Mouse (Mus musculus) monocyte, adult 5-6 weeks (primary cell): ENCODE data around the gene Neurl1b. TPM values are rescaled to one million over a fixed set of nuclear protein-coding genes. Genes with fewer than 3 reads are reported as not detected.

Experiments
- ATAC-seq: fragments of 153-309, 156-312 bp; replicated peaks from 2 replicates; pipeline ENCODE4 v1.8.0; 2017; ENCODE audit warnings: mild to moderate bottlenecking; ENCODE audit not compliant: low TSS enrichment, insufficient number of reproducible peaks, severe bottlenecking, poor library complexity, low FRiP score
- total RNA-seq: library from RNA; stranded (forward); fragments of 200-1000, 200-491, 200-594 nt; gene quantifications from 3 replicates; pipeline ENCODE4 v1.2.3, GENCODE M21; 2017

The Neurl1b gene
- total RNA-seq, 1 experiment from 2014 or later = not detected

DNA sequence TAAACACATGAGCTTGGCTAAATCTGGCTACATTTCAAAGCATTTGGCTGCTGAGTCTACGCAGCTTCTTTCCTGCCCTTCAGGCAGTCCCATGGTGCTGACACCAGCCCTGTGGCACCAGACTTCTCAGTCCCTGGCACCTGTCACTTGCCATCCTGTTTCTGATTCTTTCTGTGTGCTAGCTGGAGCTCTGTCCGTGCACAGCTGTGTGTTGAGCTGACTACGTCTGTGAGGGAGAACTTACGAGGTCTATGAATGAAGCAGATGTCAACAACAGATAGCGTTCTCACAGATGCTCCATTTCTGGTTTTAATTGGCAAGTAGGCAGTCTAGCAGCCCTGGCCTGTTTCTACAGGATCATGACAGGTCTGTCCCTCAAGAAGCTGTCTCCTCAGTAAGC, 24.0 kb upstream of the Neurl1b start:
- no peak for ATAC-seq

DNA sequence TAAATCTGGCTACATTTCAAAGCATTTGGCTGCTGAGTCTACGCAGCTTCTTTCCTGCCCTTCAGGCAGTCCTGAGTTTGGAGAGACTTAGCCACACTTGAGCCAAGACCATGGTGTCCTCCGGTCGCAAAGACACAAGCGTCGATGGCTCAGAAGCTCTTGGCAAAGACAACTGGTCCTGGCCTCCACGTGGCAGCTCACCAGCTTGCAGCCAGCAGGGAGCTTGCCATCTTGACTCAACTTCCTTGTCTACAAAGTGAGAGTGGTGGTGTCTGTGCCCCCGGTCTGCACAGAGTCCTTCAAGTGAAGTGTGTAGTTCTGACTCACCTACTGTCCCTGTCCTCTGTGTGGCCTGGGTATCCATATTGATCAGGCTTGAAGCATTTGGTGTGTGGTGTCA, 22.3 kb upstream of the Neurl1b start:
- no peak for ATAC-seq

DNA sequence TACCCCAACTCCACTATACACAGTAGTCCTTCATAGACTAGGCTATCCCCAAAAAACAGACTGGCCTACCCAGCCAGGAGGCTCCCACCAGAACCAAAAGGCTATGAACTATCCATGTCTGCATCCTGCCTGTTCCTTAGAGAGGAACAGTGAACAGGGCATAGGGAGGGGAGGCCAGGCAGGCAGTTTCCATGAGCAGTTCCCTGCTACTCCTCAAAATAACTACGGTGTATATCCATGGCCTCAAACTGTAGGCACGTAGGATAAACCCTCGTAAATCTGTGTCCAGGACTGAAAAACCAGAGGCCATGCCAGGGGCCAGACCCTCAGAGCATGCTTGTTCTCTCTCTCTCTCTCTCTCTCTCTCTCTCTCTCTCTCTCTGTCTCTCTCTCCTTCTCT, 17.9 kb upstream of the Neurl1b start:
- no peak for ATAC-seq

DNA sequence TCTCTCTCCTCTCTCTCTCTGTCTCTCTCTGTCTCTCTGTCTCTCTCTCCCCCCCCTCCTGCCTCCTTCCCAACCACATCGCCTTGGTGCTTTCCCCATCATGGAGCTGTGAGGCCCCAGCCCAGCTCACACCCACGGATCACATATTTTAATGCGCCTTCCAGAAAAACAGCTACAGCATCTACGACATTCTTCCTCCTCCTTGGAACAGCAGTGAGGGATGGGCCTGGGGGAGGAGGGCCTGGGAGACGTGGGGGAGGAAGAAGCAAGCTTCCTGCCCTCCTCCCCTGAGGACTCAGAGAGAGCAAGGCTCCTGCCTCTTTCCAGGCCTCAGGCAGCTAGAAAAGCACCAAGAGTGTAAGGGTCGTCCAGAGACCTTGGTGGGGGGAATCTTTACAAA, 17.3 kb upstream of the Neurl1b start:
- no peak for ATAC-seq

DNA sequence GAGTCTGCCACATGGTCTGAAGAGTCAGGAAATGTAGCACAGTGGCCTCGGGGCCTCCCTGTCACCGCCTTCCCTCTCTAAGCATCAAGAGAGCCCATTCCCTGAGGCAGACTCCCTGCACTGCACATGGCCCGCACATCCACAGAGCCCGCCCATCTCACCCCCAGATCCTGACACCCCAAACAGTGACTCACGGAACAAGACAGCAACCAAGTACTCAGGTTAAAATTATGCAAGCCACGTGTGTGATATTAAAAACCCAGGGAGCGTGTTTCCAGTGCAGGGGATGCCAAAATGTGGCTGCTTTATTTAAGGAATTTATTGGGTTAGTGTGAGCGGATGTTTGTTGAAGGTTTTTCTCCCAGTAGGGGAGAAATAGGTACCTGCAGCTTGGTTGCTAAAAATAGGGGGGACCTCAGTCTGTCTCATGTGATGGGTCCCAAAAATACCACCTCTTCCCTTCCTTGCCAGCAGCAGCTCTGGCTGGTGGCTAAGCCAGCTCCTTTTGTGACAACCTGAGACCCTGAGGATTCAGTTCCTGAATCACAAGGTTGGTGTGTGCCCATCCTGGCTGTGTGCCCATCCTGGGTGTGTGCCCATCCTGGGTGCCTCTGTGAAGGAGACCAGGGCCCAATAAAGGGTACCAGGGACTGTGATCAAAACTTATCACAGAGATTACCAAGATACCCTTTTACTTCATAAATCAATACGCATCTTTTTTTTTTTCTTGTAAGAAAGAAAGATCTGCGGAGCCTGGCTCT, 9.1 kb upstream of the Neurl1b start:
- no peak for ATAC-seq

DNA sequence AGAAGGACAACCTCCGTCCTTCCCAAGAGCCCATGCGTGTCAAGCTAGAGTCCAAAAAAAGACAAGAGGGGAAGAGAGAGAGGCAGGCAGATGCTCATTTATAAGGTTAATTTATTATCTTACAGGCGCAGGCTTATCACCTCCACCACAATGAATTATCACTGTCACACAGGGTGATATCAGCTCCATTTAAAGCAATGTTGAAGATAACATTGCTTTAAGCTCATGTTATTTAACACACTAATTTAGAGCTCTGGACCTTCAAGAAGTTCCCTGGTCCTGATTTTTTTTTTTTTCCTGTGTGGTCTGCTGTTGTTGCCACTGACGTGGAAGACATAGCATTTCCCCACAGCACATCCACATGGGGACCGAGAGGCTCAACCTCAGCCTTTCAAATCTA, 1.7 kb upstream of the Neurl1b start:
- no peak for ATAC-seq

DNA sequence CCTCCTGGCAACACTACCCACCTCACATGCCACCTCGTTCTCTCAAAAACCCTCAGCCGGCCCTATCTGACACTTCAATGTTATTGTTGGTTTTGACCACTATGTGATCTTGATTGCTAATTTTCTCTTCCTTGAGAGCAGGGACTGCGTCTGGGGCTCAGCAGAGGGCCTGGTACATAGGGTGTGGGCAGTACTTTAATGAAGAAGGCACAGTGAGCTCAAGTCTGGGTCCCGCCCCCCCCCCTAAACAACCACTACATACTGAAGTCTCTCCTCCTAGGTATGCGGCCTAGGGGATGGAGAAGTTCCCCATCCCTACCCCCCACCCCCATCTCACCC, 476 bp upstream of the Neurl1b start:
- ATAC-seq = no peak

GRCm38 (mm10) chr17:26415355-26415865, 781 bp downstream of the Neurl1b start:
- ATAC-seq = no peak

DNA sequence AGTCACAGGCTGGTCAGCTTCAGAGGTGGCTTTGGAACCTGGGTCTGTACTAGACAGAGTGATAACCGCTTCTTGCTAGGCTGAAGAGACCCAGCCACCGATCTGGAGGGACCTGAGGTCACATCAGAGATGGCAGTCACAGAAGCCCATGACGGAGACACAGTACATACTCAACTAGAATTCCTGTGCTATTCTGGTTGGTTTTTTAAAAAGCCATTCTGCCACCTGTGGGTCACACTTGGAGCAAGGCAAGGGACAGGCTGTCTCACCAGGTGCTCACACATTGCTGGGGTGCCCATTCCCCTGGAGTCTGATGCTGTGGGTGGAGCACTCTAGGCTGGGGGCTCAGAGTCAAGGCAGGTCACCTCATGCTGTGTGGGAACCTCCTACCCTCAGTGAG, 1.5 kb downstream of the Neurl1b start:
- ATAC-seq = no peak

DNA sequence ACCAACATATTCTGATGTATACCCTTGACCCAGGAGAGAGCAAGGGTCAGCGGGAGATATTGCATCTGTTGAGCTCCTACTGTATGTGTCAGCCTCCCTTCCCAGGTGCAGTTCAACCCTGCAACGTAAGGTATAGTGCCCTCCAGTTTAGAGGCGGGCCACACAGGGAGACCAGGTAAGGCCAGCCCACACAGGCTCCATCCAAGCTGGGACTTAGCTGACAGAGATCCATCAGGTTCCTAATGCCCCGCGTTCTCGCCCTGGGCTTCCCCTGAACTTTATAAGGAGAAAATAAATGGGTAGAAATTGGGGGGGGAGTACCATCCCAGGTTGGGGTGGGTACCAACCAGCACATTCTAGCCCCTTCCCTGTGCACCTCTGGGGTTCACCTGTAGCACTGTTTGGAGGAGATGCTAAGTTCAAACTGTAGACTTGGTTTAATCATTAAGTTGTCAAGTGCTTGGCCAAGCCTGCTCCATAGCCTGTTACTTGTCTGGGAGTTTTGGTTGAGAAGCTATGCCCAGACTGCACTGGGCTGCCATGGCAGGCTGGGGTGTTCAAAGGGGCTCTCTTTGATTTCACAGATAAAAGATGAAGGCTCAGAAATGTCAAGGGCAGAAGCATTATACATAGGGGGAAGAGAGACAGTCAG, 3.3 kb downstream of the Neurl1b start:
- ATAC-seq = no peak

- no peak for ATAC-seq
Measured at GRCm38 (mm10) chr17:26420491-26421247, 6.0 kb downstream of the Neurl1b start.

DNA sequence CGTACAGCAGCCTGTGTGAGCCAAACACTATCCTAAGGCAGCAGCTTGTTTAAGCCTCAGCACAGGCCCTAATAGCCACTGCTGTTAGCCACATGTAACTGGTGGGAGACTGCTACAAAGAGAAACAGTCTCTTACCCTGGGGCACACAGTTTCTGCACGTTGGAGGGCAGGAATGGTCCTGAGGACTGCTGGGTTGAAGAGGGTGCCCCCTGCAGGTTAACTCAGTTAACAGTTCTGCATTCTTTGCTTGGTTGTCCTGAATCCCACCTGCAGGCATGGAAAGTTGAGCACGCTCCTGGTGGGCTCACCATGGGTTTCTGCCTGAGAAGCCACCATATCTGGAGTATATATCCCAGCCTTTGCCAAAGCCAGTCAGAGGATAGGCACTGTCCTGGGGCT, 6.9 kb downstream of the Neurl1b start:
- no peak for ATAC-seq

GRCm38 (mm10) chr17:26422390-26422789, 7.8 kb downstream of the Neurl1b start:
- no peak for ATAC-seq

- ATAC-seq = no peak
Measured at GRCm38 (mm10) chr17:26423967-26424641, 9.5 kb downstream of the Neurl1b start.

DNA sequence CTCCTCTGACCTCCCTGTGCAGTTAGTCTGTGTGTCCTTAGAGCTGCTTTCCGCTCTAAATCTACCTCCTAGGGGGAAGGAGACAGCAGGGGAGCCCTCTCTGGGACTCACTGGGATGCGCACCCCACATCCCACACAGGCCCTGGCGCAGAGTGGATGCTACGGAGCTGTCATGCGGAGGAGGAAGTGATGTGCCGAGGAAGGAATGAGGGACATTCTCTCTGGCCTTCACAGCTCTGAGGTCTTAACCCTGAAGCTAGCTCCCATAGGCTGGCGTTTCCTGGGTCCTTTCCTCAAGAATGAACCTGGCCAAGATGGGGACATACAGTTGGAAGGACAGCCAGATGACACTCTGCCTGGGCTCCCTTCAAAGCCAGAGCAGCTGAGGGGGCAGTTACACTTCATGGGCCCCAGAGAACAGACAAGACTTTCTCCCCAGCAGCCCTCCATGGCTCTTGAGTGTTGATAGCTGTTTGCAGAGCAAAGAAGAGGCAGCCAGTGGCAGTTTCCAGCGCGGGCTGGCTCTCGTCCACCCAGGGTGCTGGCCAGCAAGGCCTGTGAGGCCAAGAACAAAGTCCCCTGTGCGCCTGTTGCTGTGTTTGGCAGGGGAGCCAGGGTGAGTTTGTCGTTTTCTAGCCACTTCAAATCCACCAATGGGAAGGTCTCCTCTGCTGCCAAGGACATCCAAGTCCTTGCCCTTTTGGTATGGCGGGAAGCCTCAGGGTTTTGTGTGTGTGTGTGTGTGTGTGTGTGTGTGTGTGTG, 10.5 kb downstream of the Neurl1b start:
- ATAC-seq = no peak

- no peak for ATAC-seq
Measured at GRCm38 (mm10) chr17:26433295-26433694, 18.7 kb downstream of the Neurl1b start.

DNA sequence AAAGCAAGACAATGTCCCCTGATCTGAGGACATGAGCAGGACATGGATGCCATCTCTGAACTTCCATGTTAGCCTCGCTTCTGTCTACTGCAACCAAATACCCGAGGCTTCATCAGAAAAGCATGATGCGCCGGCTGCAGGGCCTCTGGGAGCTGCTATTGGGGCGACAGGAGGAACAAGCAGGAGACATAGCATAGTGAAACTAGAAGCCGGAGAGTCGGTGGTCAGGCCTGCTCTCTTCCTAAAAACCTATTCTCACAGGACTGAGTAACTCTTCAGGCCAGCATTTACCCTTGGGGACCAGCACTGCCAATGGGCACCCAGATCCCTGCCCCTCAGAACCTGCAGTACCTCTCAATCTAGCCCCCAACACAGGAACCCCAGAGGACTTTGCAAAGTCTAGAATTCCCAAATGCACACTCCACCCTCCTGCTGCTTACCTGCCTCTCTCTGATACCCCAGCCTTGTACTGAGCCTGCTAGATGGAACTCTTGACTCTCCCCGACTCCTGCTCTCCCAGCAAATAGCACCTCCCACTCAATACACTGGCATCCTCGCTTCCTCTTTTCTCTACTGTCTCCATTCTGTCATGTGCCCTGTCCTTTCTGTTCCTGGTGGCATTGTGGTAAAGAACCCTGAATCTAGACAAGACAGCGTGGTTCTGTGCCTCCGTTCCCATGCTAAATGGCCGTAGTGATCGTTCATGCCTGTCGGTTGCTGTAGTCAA, 22.6 kb downstream of the Neurl1b start:
- peak; percentile 76 for ATAC-seq

GRCm38 (mm10) chr17:26439001-26439400, 24.4 kb downstream of the Neurl1b start:
- ATAC-seq = no peak
